Mouse (Mus musculus) liver (tissue): Measurements from ENCODE around the gene Adcy1.

ENCODE experiments used
- DNase-seq: peaks from one replicate; pipeline ENCODE4 v3.0.0-alpha.2; 2020; ENCODE audit warnings: mixed read lengths

Gene Adcy1

GRCm38 (mm10) chr11:7140449-7140848 lies 77.2 kb downstream of the Adcy1 start:
- peak; percentile 25 for DNase-seq

- peak; percentile 41 for DNase-seq
Observed at GRCm38 (mm10) chr11:7142725-7143124, 79.4 kb downstream of the Adcy1 start.

- peak; percentile 32 for DNase-seq
Observed at GRCm38 (mm10) chr11:7144369-7144768, 81.1 kb downstream of the Adcy1 start.

GRCm38 (mm10) chr11:7145221-7145620 lies 81.9 kb downstream of the Adcy1 start:
- no peak for DNase-seq

- no peak for DNase-seq
Observed at GRCm38 (mm10) chr11:7147536-7147935, 84.2 kb downstream of the Adcy1 start.

GRCm38 (mm10) chr11:7147945-7148344 lies 84.7 kb downstream of the Adcy1 start:
- no peak for DNase-seq

GRCm38 (mm10) chr11:7149471-7149870 lies 86.2 kb downstream of the Adcy1 start:
- no peak for DNase-seq

- no peak for DNase-seq
Observed at GRCm38 (mm10) chr11:7150511-7150910, 87.2 kb downstream of the Adcy1 start.

- no peak for DNase-seq
Observed at GRCm38 (mm10) chr11:7152371-7152770, 89.1 kb downstream of the Adcy1 start.

GRCm38 (mm10) chr11:7153081-7153480 lies 89.8 kb downstream of the Adcy1 start:
- no peak for DNase-seq

GRCm38 (mm10) chr11:7156427-7156826 lies 93.1 kb downstream of the Adcy1 start:
- no peak for DNase-seq

- no peak for DNase-seq
Observed at GRCm38 (mm10) chr11:7158196-7158595, 94.9 kb downstream of the Adcy1 start.

- DNase-seq: no peak
Observed at GRCm38 (mm10) chr11:7160146-7160545, 96.9 kb downstream of the Adcy1 start.

GRCm38 (mm10) chr11:7160637-7161101 lies 97.4 kb downstream of the Adcy1 start:
- DNase-seq: peak; percentile 30

GRCm38 (mm10) chr11:7161502-7162174 lies 98.3 kb downstream of the Adcy1 start:
- DNase-seq: no peak

GRCm38 (mm10) chr11:7164416-7164815 lies 101.1 kb downstream of the Adcy1 start:
- DNase-seq: no peak

GRCm38 (mm10) chr11:7169645-7170044 lies 106.4 kb downstream of the Adcy1 start:
- DNase-seq: no peak

- no peak for DNase-seq
Observed at GRCm38 (mm10) chr11:7173664-7174063, 110.4 kb downstream of the Adcy1 start.

GRCm38 (mm10) chr11:7178724-7179123 lies 115.4 kb downstream of the Adcy1 start:
- DNase-seq: no peak

GRCm38 (mm10) chr11:7179276-7179675 lies 116.0 kb downstream of the Adcy1 start:
- no peak for DNase-seq

GRCm38 (mm10) chr11:7182409-7183042 lies 119.2 kb downstream of the Adcy1 start:
- no peak for DNase-seq

GRCm38 (mm10) chr11:7184420-7184819 lies 121.1 kb downstream of the Adcy1 start:
- DNase-seq: no peak

- DNase-seq: no peak
Observed at GRCm38 (mm10) chr11:7187472-7187871, 124.2 kb downstream of the Adcy1 start.

- no peak for DNase-seq
Observed at GRCm38 (mm10) chr11:7188469-7188868, 125.2 kb downstream of the Adcy1 start, which contains the start of gene Gm11985. Gm11985 (minus strand) TSS chr11:7188569.
